Mouse (Mus musculus) kidney, adult 2 months (tissue): ENCODE measurements around the gene Fbxo24.

Source experiments
- CTCF ChIP-seq: fragments of 200-500 bp; conservative IDR thresholded peaks from 2 replicates; pipeline ENCODE4 v1.5.1; 2011; ENCODE audit warnings: low read depth, mild to moderate bottlenecking, control low read depth, low read length, moderate library complexity, mixed read lengths; ENCODE audit not compliant: insufficient read depth, insufficient read length
- POLR2A ChIP-seq: fragments of 200-500 bp; IDR thresholded peaks from one replicate; pipeline ENCODE4 v1.6.1; 2011; ENCODE audit warnings: low read depth, low read length, control low read depth

- TF ChIP-seq CTCF: no peak
- TF ChIP-seq POLR2A: no peak
These were observed 29.2 kb downstream of the Fbxo24 start for GRCm38 (mm10) chr5:137599600-137599999.
